Mouse (Mus musculus) thymus, postnatal 10 days (tissue): Measurements from ENCODE around the gene Fars2.
"Not testable (repeated sequence)": the region's sequence is repeated elsewhere in the genome, so short reads cannot be mapped to it uniquely, and the experiment has no call there.

Source experiments
- DNase-seq, 2 experiments: peaks; one replicate each; pipeline ENCODE4 v3.0.0; 2021; ENCODE audit warnings: low spot score in 2 of 2

Gene Fars2

GRCm38 (mm10) chr13:36460473-36460872 lies 343.3 kb downstream of the Fars2 start:
- DNase-seq, result no peak

GRCm38 (mm10) chr13:36463669-36464068 lies 346.5 kb downstream of the Fars2 start:
- DNase-seq, result no peak

- not testable (repeated sequence) for DNase-seq
Observed at GRCm38 (mm10) chr13:36466076-36466475, 348.9 kb downstream of the Fars2 start.

- no peak for DNase-seq
Observed at GRCm38 (mm10) chr13:36466515-36466921, 349.3 kb downstream of the Fars2 start.

- no peak for DNase-seq
Observed at GRCm38 (mm10) chr13:36467849-36468248, 350.6 kb downstream of the Fars2 start.

- no peak for DNase-seq
Observed at GRCm38 (mm10) chr13:36468963-36469362, 351.8 kb downstream of the Fars2 start.

- no peak for DNase-seq
Observed at GRCm38 (mm10) chr13:36469412-36470125, 352.4 kb downstream of the Fars2 start.

GRCm38 (mm10) chr13:36477648-36478047 lies 360.4 kb downstream of the Fars2 start:
- no peak for DNase-seq

- DNase-seq, result no peak
Observed at GRCm38 (mm10) chr13:36478243-36478642, 361.0 kb downstream of the Fars2 start.

- DNase-seq, result no peak
Observed at GRCm38 (mm10) chr13:36480101-36480500, 362.9 kb downstream of the Fars2 start.

- DNase-seq, result no peak
Observed at GRCm38 (mm10) chr13:36484391-36484790, 367.2 kb downstream of the Fars2 start.

- no peak for DNase-seq
Observed at GRCm38 (mm10) chr13:36486756-36487155, 369.5 kb downstream of the Fars2 start.

- DNase-seq, result no peak
Observed at GRCm38 (mm10) chr13:36489365-36489764, 372.2 kb downstream of the Fars2 start.

- no peak for DNase-seq
Observed at GRCm38 (mm10) chr13:36490612-36491011, 373.4 kb downstream of the Fars2 start.

GRCm38 (mm10) chr13:36492397-36492796 lies 375.2 kb downstream of the Fars2 start:
- no peak for DNase-seq

GRCm38 (mm10) chr13:36493294-36493693 lies 376.1 kb downstream of the Fars2 start:
- no peak for DNase-seq

GRCm38 (mm10) chr13:36493762-36494161 lies 376.6 kb downstream of the Fars2 start:
- no peak for DNase-seq

GRCm38 (mm10) chr13:36495980-36496379 lies 378.8 kb downstream of the Fars2 start:
- DNase-seq, result no peak

GRCm38 (mm10) chr13:36497346-36497745 lies 380.1 kb downstream of the Fars2 start:
- DNase-seq, result no peak

- no peak for DNase-seq
Observed at GRCm38 (mm10) chr13:36500370-36500905, 383.2 kb downstream of the Fars2 start.

- DNase-seq, result no peak
Observed at GRCm38 (mm10) chr13:36503551-36503950, 386.3 kb downstream of the Fars2 start.

GRCm38 (mm10) chr13:36503991-36504390 lies 386.8 kb downstream of the Fars2 start:
- no peak for DNase-seq

GRCm38 (mm10) chr13:36505730-36506129 lies 388.5 kb downstream of the Fars2 start:
- DNase-seq, result no peak

- no peak for DNase-seq
Observed at GRCm38 (mm10) chr13:36506315-36506714, 389.1 kb downstream of the Fars2 start.
